Mouse (Mus musculus) telencephalon, adult 2 months (tissue): ENCODE results near the gene Ect2.

Experiments
- DNase-seq: peaks from one replicate; pipeline ENCODE4 v3.0.0-alpha.2; 2011; ENCODE audit warnings: low read depth, low spot score

The Ect2 gene

GRCm38 (mm10) chr3:27153701-27154209, at the start of gene Ect2:
Gene Ect2, minus strand, starts transcription at chr3:27153878.
- DNase-seq = peak; percentile 97

DNA sequence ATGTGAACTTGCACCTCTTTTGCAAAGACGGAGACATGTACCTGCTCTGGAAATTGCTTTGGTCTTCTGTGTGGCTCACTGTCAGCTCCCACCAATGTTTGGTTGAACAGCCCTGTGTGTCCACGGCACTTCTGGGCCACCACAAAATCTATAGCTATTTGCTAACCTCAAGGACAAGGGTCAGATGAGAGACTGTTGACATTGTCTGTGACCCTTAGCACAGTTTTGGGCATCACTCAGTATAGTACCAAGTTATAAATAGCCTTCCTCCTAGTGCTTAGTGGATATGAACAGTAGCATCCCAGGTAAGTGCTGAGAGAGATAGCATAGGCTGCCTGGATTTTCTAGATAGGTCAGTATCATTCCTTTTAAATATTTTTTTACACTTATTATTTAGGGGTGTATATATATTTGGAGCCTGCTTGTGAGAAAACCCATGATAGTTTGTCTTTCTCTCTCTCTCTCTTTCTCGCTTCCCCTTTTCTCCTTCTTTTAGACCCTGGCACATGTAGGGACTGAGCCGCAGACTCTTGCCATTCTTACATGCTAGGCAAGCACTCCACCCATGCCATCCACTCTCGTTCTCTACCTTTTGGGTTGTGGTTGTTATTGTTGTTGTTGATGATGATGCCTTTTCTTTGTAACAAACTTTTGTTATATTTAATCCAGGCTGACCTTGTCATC, 48.2 kb upstream of the Ect2 start:
- no peak for DNase-seq

DNA sequence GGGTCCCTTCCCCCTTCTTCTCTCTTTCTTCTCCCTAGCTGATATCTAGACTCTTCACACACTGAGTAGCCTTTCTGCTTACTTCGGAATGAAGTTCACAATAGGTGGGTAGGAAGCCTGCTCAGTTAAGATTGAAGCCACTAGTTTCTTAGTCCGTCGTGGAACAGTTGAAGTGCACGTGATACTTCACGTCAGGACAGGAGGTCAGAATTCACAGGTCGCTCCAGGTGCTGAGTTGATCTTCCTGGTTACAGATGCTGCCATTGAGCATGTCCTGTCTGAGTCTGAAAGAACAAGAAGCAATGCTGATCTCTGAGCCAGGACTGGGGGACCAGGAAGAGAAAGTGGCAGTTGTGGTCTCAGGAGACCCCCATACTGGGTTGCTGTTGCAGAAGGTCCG, 45.4 kb upstream of the Ect2 start:
- DNase-seq = no peak

DNA sequence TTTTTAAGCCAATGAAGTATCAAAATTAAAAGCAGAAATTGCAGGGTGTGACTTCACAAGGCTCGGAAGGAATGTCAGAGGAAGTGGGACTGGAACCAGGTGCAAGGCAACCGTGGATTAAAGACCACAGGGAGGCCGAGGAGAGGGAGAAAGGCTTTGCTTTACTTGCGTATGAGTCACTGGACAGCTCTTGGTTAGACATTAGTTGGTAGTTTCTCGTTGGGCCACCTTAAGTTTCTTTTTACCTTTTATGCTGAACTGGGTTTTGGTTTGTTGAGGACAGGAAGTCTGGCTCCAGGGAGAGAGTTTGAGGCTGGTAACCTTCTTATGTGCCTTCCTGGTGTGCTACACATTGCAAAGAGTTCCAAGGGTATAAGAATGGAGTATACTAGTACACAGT, 44.1 kb upstream of the Ect2 start:
- no peak for DNase-seq

- no peak for DNase-seq
Observed at GRCm38 (mm10) chr3:27196529-27196928, 42.9 kb upstream of the Ect2 start.

- no peak for DNase-seq
Observed at GRCm38 (mm10) chr3:27195573-27196227, 42.0 kb upstream of the Ect2 start.

DNA sequence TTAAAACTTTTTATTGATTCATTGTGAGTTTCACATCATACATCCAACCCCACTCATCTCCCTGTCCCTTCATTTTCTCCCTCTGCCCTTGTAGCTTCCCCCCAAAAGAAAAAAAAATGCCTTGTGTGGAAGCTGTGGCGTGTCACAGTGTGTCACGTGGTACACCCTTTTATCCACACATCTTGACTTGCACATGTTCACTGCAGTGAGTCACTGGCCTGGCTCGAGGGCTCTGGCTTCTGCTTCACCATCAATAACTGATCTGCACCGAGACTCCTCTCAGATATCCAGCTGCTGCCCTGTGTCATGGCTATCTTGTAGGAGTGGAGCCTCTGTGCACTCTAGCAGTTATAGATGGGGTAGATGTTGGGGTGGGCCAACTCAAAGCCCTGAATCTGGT, 41.5 kb upstream of the Ect2 start:
- no peak for DNase-seq

DNA sequence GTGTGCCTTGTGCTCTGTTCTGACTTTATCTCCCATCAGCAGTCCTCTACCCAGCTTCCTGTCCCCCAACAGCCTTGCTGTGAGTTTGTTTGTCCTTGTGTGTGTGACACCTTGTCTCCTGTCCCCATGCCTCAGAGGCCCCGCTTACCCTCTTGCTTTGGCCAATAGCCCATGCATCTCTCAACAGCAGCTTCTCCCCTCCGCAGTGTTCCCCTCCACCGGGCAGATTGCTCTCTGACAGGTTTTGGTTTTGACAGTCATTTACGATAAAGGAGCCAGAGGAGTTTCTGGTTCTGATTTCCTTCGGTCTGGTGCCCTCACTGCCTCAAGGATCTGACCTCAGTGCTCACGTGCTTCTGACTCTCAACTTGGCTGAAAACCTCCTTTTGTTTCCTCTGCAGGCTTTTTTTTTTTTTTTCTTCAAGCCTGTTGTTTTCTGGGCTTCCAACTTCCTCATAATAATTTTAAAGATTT, 40.2 kb upstream of the Ect2 start:
- no peak for DNase-seq

- DNase-seq = no peak
Observed at GRCm38 (mm10) chr3:27191856-27192255, 38.2 kb upstream of the Ect2 start.

- DNase-seq = no peak
Observed at GRCm38 (mm10) chr3:27190865-27191264, 37.2 kb upstream of the Ect2 start.

DNA sequence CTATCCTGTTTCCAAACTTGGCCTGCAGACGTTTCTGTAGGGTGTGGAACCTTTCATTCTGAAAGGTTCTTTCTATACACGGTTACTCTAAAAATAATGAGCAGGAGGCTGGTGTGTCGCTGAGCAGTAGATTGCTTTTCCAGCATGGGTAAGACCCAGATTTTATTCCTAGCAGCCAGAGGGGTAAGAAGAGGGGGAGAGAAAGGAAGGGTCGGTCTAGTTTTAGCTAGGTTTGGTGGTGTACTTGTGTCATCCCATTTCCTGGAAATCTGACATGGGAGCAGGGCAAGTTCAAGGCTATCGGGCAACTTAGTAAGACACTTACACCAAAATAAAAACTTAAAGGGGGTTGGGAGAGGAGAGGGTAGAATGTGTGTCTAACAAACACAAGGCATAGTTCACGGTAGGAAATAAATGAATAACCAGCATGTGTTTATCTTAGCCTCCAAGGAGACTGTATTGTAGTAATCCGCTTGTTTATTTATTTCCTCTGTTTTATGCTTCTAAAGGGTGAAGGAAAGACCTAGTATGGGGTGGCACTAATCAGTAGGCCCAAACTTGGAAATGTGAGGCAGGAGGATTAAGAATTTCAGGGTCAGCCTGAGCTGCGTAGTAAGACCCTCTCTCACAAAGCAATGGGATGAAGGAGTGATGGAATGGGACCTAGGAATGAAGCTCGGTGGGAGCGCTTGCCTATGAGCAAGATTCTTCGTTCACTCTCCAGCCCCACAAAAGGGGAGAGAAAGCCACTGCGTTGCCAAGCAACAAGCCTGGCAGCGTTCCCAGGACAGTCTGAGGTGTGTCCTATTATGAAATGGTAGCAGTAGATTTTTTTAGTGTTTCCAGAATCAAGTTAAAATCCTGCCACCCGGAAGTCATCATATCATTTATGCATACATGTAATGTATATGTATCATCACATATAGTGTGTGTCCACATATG, 35.9 kb upstream of the Ect2 start:
- peak; percentile 72 for DNase-seq

DNA sequence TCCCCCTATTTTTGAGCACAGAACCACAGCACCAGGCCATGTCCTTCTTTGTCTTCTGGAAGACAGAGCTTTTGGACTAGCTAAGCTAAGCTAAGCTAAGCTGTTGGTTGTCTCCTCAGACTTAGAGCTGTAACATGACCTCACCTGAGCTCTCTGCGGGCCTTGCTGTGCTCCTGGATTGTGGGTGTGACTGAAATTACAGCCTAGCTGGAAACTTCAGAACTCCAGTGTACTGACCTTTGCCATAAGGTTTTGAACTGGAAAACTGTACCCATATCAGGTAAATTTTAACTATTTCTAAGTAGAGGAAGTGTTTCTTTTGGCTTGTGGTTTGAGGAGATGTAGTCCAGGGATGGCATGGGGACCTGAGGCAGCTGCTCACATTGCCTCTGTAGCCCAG, 34.7 kb upstream of the Ect2 start:
- no peak for DNase-seq

- DNase-seq = peak; percentile 49
Observed at GRCm38 (mm10) chr3:27183601-27184175, 30.0 kb upstream of the Ect2 start.

DNA sequence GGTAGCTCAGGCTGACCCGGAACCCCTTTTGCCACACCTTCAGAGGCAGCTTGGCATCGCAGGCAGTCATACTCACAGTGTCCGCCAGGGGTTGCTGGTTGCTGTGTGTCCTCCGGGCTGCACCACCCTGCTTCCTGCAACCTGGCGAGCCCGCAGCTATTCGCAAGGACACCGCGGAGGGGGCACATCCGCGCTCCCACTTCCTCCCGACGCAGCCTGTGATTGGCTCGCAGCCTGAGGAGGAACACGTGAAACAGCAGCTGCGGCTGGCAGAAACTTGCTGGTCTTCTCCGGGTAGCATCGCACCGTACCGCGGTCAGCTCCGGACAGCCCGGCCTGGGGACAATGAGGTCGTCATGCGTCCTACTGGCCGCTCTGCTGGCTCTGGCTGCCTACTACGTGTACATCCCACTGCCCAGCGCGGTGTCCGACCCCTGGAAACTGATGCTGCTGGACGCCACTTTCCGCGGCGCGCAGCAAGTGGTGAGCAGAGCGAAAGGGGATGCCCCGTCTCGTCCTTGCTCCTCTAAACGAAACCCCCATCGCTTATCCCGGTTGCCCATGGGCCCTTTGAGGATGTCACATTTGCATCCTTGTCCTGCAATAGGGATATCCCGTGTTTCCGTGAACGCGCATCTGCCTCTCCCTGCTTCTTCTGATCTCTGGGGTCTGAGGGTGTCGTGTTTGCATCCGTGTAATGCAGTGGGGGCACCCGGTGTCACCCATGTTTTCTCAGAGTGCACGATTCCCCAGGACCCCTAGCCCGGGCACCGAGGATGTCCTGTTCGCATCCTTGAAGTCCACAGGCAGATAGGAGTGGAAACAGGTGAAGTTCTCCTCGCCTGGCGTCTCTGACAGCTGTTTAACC, 29.3 kb upstream of the Ect2 start, which contains the start of gene Nceh1:
Gene Nceh1, plus strand, starts transcription at position 233 of the 868 bp plus-strand sequence.
- peak; percentile 95 for DNase-seq

DNA sequence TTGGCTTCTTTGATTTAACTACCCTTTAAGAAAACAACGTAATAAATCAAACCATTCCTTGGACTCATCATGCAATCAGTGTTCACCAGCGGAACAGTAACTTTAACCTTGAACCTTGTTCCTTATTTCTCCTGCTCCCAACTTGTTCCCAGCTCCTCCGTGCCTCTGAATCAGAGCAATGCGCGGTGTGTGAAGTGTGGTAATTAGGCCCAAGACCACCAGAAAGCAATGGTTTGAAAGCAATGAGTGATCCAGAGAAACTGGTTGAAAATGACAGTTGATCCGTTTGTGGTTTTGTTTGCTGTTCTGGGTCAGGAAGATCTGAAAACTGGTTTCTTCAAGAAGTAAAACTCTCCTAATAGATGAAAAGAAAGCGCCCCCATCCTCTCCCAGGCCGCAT, 26.0 kb upstream of the Ect2 start:
- DNase-seq = no peak

- no peak for DNase-seq
Observed at GRCm38 (mm10) chr3:27170257-27170656, 16.6 kb upstream of the Ect2 start.

GRCm38 (mm10) chr3:27165481-27166065, 11.9 kb upstream of the Ect2 start:
- no peak for DNase-seq

DNA sequence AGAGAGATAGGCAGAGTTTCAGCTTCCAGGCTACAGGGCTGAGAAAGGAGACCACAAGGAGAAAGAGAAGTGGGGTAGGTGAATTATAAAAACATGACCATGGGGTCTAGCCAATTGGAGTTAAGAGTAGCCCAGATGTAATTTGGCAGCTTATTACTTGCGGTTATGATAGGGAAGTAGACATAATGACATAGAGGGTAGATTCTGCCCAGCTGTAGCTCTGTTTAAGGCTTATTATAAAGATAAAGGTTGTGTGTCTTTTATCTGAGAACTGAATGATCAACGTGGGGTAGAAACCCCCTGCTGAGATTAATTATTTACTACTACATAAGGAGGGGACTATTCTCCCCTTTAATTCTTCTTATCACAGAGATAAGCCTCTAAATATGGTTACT, 8.7 kb upstream of the Ect2 start:
- no peak for DNase-seq

- DNase-seq = no peak
Observed at GRCm38 (mm10) chr3:27161645-27162409, 8.1 kb upstream of the Ect2 start.
